Mouse (Mus musculus) left cerebral cortex, adult 2 months (tissue): ENCODE results near the gene Tbp. TPM values are rescaled to one million over a fixed set of nuclear protein-coding genes. Genes with fewer than 3 reads are reported as not detected.

Source experiments
- DNase-seq, 2 experiments: peaks; one replicate each; pipeline ENCODE4 v3.0.0; 2021 to 2022; ENCODE audit warnings: low spot score in 2 of 2, mixed read lengths in 1 of 2; ENCODE audit errors: extremely low spot score in 1 of 2
- H3K27ac ChIP-seq: fragments of 200-600 bp; 2 replicates; pipeline ENCODE4 v1.8.1; 2022
- H3K4me3 ChIP-seq: fragments of 200-600 bp; 2 replicates; pipeline ENCODE4 v1.8.1; 2022
- CTCF ChIP-seq: fragments of 200-600 bp; IDR thresholded peaks from 2 replicates; pipeline ENCODE4 v1.8.1; 2022; ENCODE audit warnings: antibody characterized with exemption, mild to moderate bottlenecking, moderate library complexity
- intact Hi-C: fragments of 180-260 bp; cut with DNase I; formaldehyde crosslinking; loops from one replicate; pipeline ENCODE4 v1.15.1; 2025
- long read RNA-seq, 2 experiments: library from polyadenylated mRNA; stranded (forward); transcript quantifications; one replicate each; pipeline ENCODE4 v2.0.0; 2021; ENCODE audit warnings: borderline mapping rate in 2 of 2
- total RNA-seq, 2 experiments: library from RNA; stranded (reverse); gene quantifications; 2 replicates each; pipeline ENCODE4 v1.2.3; 2021

Tbp gene
- 10 to 100 TPM; 29.3 to 32.2 TPM for total RNA-seq
- long read RNA-seq, experiment 1, full-length matches to known transcripts, result 12 of 22 reads
- long read RNA-seq, experiment 1, partial matches to known transcripts, result 2 of 22 reads
- long read RNA-seq, experiment 1, other reads (novel, unspliced or antisense), result 8 of 22 reads
- long read RNA-seq, experiment 2, full-length matches to known transcripts, result 6 of 11 reads
- long read RNA-seq, experiment 2, partial matches to known transcripts, result 0 of 11 reads
- long read RNA-seq, experiment 2, other reads (novel, unspliced or antisense), result 5 of 11 reads

DNA sequence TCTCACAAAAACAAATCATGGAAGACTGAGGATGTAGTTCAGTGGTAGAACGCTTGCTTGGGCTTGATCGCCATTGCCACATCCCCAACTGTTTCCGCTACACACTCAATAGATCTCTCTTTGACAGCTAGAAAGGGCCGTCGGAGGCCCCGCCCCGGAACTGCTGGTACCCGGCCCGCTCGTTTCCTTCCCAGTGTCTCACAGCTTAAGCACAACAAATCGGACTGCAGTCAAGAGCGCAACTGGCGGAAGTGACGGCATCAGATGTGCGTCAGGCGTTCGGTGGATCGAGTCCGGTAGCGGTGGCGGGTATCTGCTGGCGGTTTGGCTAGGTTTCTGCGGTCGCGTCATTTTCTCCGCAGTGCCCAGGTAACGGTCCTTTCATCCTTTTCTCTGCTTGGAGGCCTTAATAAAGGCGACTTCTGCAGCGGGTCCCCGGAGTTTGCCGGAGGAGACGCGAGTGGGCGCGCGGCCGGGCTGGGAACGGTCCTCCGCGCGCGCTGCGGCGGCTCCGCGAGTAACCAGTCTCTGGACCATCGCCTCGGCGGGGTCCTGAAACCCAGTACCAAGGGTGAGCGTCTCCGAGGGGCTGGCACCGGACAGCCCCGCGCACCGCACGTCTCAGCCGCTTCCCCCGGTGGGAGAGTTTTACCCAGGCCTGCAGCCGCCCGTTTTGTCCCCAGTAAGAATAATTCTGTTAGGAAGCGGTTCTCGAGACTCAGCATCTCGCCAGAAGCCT, at the start of gene Tbp, which contains the start of gene Psmb1:
Gene Tbp (plus strand): TSS at position 233 of the 739 bp plus-strand sequence.
Gene Psmb1 (minus strand): TSS at position 96 of the 739 bp plus-strand sequence.
- H3K4me3 ChIP-seq, result peak within 1 kb of the TSS; percentile 60
- no peak for TF ChIP-seq CTCF
- intact Hi-C loops, result loop anchor here (2.0 kb wide), 1 partner anchor 65 kb away; the partner anchor contains the start of gene Prdm9
- peak; percentile 97 for DNase-seq
- H3K27ac ChIP-seq, result peak within 1 kb of the TSS; percentile 95

GRCm38 (mm10) chr17:15455203-15455602, 44.5 kb upstream of the Tbp start:
- Histone ChIP-seq H3K27ac (no peak overlapping the region), H3K4me3 (no peak overlapping the region)
- intact Hi-C loops, result no loop called here
- no peak for TF ChIP-seq CTCF
- DNase-seq, result no peak

- H3K4me3 ChIP-seq, result no peak overlapping the region
- no peak overlapping the region for H3K27ac ChIP-seq
- TF ChIP-seq CTCF, result no peak
- DNase-seq, result no peak
- intact Hi-C loops, result no loop called here
Measured at GRCm38 (mm10) chr17:15456595-15456994, 43.1 kb upstream of the Tbp start.

DNA sequence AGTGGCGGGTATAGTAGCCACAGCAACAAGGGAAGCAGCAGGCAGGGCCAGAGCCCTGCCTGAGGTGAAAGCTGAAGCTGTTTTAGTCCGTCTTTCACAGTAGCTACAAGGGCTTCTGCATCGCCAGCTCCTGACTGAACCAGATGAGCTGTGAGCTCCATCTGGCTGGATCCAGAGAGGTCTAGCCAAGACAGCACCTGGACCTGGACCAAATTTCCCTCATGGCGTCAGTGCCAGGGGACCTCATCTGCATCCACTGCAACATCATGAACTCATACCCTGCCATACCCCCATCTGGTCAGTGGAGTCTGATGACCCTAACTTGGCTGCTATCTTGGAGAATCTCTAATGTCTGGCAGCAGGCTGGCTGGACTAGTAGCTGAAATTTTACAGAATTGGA, 39.9 kb upstream of the Tbp start:
- TF ChIP-seq CTCF, result no peak
- intact Hi-C loops, result no loop called here
- no peak overlapping the region for H3K27ac ChIP-seq
- no peak for DNase-seq
- no peak overlapping the region for H3K4me3 ChIP-seq

DNA sequence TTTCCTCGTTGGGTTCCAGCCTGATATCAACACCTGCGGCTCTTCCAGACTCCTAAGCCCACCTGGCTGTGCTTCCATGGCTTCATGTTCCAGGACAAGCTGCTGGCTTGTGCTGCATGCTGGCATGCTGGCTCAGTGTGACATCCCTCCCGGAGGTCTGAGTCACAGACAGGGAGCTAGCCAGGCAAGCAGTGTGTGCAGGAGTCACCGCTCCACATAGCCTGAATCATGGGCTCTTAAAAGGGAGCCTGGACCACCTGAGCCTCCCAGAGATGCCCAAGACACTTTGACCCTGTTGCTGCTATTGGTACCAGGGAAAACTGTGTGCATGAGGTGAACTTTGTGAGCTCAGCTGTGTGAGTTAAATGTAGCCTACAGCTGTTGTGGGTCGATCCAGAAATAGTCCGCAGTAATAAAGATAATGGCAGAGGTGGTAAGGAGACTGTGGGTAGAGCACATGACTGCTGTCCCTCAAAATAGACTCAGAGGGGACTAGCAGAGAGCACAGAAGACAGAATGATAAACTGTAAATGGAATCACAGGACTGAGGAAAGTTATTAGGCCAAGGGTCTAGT, 37.7 kb upstream of the Tbp start:
- intact Hi-C loops, result no loop called here
- no peak overlapping the region for H3K4me3 ChIP-seq
- no peak overlapping the region for H3K27ac ChIP-seq
- TF ChIP-seq CTCF, result no peak
- peak in 1 of 2 experiments; percentile 14 for DNase-seq

GRCm38 (mm10) chr17:15467669-15468068, 32.0 kb upstream of the Tbp start:
- Histone ChIP-seq H3K4me3 (no peak overlapping the region), H3K27ac (no peak overlapping the region)
- peak; percentile 51 to 69 for DNase-seq
- intact Hi-C loops, result loop anchor here (2.0 kb wide), 1 partner anchor 91 kb away; the partner anchor contains the start of gene Dll1
- peak; percentile 86 for TF ChIP-seq CTCF

DNA sequence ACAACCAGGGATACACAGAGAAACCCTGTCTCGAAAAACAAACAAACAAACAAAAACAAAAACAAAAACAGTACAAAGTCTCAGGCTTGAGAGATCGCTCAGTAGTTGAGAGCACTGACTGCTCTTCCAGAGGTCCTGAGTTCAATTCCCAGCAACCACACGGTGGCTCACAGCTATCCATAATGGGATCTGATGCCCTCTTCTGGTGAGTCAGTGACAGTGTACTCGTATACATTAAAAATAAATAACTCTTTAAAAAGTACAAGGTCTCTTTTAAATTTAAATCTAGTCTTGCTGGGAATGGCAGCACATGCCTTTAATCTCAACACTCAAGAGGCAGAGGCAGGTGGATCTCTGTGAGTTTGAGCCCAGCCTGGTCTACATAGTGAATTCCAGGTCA, 27.0 kb upstream of the Tbp start:
- H3K4me3 ChIP-seq, result no peak overlapping the region
- TF ChIP-seq CTCF, result peak; percentile 35
- no peak for DNase-seq
- intact Hi-C loops, result no loop called here
- no peak overlapping the region for H3K27ac ChIP-seq

- intact Hi-C loops, result no loop called here
- no peak for DNase-seq
- H3K27ac ChIP-seq, result no peak overlapping the region
- H3K4me3 ChIP-seq, result no peak overlapping the region
- no peak for TF ChIP-seq CTCF
Measured at GRCm38 (mm10) chr17:15490542-15490941, 9.1 kb upstream of the Tbp start.

DNA sequence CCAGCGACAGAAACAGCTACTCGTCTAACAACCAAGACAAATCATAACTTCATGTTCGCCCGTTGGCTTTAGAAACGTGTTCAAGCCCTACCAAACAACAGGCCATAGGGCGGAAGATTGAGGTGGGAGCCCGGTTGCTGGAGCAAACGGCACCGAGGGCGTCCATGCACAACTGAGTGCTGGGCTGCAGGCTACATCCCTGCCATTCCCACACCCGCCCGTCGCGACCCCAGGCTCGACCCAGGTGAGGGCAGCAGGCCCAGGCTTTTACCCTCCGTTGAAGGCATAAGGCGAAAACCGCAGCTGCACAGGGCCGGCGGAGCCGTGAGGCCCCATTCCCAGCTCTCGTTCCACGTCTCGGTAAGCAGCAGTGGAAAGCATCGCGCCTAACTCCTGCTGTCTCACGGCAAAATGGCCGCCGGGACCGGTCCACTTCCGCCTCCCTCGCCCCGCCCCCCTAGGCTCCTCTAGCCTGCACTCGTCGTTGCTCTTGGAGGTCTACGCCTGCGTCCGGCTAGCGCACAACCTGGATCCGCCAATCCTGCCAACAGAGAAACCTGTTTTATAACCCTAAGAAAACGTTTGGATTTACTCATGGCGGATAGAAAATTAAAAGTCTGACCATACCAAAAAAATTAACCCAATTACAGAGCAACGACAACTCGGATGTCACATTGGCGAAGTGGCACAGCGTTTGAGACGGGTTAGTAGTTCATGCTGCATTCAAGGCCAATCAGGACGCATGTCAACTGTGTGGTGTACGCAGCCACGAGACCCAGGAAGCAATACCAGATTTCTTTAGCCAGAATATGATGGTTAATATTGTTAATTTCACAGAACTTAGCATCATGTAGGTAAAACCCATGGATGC, 1.6 kb upstream of the Tbp start:
- intact Hi-C loops, result loop anchor here (2.0 kb wide), 1 partner anchor 67 kb away; the partner anchor contains the start of gene Prdm9
- H3K4me3 ChIP-seq, result peak overlapping the region; percentile 60

GRCm38 (mm10) chr17:15498753-15499113, 955 bp upstream of the Tbp start:
- intact Hi-C loops, result loop anchor here (2.0 kb wide), 1 partner anchor 66 kb away; the partner anchor contains the start of gene Prdm9
- TF ChIP-seq CTCF, result no peak
- Histone ChIP-seq H3K27ac (peak overlapping the region; percentile 95), H3K4me3 (peak overlapping the region; percentile 60)
- DNase-seq, result no peak

More for the DNA sequence above, 1.6 kb upstream of the Tbp start:
- no peak for TF ChIP-seq CTCF
- DNase-seq, result peak; percentile 93 to 94
- H3K27ac ChIP-seq, result peak overlapping the region; percentile 95

GRCm38 (mm10) chr17:15510694-15511093, 11.0 kb downstream of the Tbp start:
- Histone ChIP-seq H3K27ac (no peak overlapping the region), H3K4me3 (no peak overlapping the region)
- TF ChIP-seq CTCF, result no peak
- intact Hi-C loops, result no loop called here
- no peak for DNase-seq
